Mouse (Mus musculus): ENCODE data around the gene Shprh. TPM values are rescaled to one million over a fixed set of nuclear protein-coding genes. Genes with fewer than 3 reads are reported as not detected.

Gene Shprh
- polyA plus RNA-seq (2015; fragmentation: Nextera tagmentation; extraction: Ambion mirVana), result 10.7 and 11.0 TPM in 2 replicates

DNA sequence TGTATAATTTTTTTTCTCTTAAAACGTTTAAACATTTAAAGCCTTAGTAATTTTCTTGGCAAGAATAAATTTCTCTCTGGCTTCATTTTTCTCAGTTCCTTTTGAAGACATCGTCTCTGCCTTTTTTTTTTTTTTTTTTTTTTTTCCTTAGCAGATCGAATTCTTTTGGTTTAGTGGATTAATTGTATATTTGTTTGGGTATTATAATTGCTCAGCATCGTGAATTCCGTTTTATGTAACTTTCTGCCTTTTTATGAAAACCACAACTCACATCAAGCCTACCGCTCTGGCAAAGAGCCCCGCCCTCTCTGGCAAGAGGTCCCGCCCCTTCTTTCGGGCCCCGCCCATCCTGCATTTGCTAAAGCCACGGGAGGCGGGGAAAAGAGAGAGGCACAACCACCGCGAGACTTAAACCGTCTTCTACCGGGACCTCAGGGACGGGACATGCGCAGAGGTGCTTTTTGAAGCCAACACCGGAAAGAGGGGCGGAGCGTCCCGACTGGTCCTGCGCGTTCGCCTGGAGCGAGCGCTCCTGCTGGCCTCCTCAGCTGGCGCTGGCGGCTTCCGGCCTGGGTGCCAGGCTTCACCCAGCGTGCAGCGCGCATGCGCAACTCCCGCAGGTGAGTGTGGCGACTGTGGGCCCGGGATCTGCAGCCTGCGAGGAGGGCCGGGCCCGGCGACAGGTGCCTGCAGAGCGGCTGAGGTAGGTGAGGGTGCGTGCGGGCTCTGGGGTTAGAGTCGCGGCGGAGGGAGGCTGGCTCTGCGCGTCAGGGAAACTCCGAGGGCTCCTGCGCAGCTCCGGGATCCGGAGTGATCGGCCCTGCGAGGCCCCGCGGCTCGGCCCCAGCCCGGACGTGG, at the start of gene Shprh:
Shprh (plus strand) TSS at position 544 of the 858 bp plus-strand sequence.
- H3K36me3 ChIP-seq (ENCODE audit: insufficient read depth, low read length), result peaks cover 11% of the 10 kb centered on the region; the same call in 1 of the 2 replicates
- peak within 1 kb of the TSS; percentile 85 for H3K9ac ChIP-seq (ENCODE audit: low read depth, low read length)
- 2% methylated on average over 60 of the region's 60 CpGs for WGBS
- ATAC-seq (replicated peaks; ENCODE audit: low FRiP score, low read depth) (peak; percentile 100), DNase-seq (ENCODE audit: low spot score) (peak; percentile 100)
- no peaks in the 10 kb centered on the region for H3K27me3 ChIP-seq (ENCODE audit: insufficient read depth, low read length)
- peak within 1 kb of the TSS; percentile 79 for H3K27ac ChIP-seq
- peak within 1 kb of the TSS; percentile 65 for H3K4me2 ChIP-seq (ENCODE audit: low read length)
- H3K4me3 ChIP-seq (replicated peaks; ENCODE audit: low read depth, low read length), result peak within 1 kb of the TSS; percentile 73
- no peaks in the 10 kb centered on the region for H3K9me3 ChIP-seq (replicated peaks; ENCODE audit: low read length)
- TF ChIP-seq CTCF (IDR thresholded peaks at IDR 0.05; ENCODE audit: low read depth), result peak; percentile 51
- H3K4me1 ChIP-seq (replicated peaks; ENCODE audit: insufficient read depth, low read length), result peaks cover 11% of the 10 kb centered on the region; the same call in 1 of the 2 replicates

DNA sequence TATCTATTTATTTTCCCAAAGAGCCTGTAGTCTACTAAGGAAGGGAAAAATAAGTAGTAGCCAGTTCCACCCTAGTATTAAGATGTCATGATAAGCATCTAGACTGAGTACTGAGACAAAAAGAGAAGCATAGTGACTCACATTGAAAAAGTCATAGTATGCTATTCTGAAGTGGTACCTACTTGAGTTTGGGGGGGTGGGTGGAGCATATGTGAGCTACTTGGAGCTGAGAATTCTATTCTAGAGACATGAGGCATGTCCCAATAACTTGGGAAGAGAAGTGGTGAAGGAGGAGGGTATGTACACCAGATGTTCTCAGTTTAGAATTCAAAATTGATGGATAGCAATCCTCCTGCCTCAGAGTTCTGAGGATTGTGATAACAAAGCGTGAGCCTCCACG, 27.4 kb upstream of the Shprh start:
- H3K9ac ChIP-seq (ENCODE audit: low read depth, low read length), result no peak overlapping the region
- no peak overlapping the region for H3K4me3 ChIP-seq (replicated peaks; ENCODE audit: low read depth, low read length)
- no peaks in the 10 kb centered on the region for H3K9me3 ChIP-seq (replicated peaks; ENCODE audit: low read length)
- H3K4me2 ChIP-seq (ENCODE audit: low read length), result no peak overlapping the region
- no peak overlapping the region for H3K27ac ChIP-seq
- H3K36me3 ChIP-seq (ENCODE audit: insufficient read depth, low read length), result no peaks in the 10 kb centered on the region
- ATAC-seq (replicated peaks; ENCODE audit: low FRiP score, low read depth) (no peak), DNase-seq (ENCODE audit: low spot score) (no peak)
- no peak for TF ChIP-seq CTCF (IDR thresholded peaks at IDR 0.05; ENCODE audit: low read depth)
- WGBS, result 87% methylated on average over 2 of the region's 2 CpGs
- H3K4me1 ChIP-seq (replicated peaks; ENCODE audit: insufficient read depth, low read length), result no peaks in the 10 kb centered on the region
- no peaks in the 10 kb centered on the region for H3K27me3 ChIP-seq (ENCODE audit: insufficient read depth, low read length)

DNA sequence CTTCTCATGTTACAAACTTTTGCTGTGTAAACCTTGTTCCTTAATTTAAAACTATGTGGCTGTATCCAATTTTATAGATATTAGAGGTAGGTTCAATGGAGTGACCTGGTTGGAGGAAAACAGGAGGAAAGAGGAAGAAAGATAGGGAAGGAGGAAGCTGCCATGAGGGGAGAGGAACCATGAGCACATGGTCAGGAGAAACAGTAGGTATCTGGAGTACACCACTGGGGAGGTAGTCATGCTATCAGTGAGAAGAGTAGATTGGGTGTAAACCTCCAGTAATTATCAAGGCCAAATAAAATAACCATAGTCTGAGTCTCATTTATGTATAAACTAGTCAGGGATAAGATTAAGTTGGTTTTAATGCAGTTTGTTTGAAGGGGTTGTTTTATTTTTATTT, 3.6 kb upstream of the Shprh start:
- ATAC-seq (replicated peaks; ENCODE audit: low FRiP score, low read depth) (no peak), DNase-seq (ENCODE audit: low spot score) (no peak)
- no peak overlapping the region for H3K9ac ChIP-seq (ENCODE audit: low read depth, low read length)
- H3K4me2 ChIP-seq (ENCODE audit: low read length), result no peak overlapping the region
- no peak for TF ChIP-seq CTCF (IDR thresholded peaks at IDR 0.05; ENCODE audit: low read depth)
- H3K36me3 ChIP-seq (ENCODE audit: insufficient read depth, low read length), result no peaks in the 10 kb centered on the region
- no peaks in the 10 kb centered on the region for H3K9me3 ChIP-seq (replicated peaks; ENCODE audit: low read length)
- H3K27me3 ChIP-seq (ENCODE audit: insufficient read depth, low read length), result no peaks in the 10 kb centered on the region
- H3K4me3 ChIP-seq (replicated peaks; ENCODE audit: low read depth, low read length), result no peak overlapping the region
- H3K4me1 ChIP-seq (replicated peaks; ENCODE audit: insufficient read depth, low read length), result peaks cover 7% of the 10 kb centered on the region; the same call in 1 of the 2 replicates
- no peak overlapping the region for H3K27ac ChIP-seq

DNA sequence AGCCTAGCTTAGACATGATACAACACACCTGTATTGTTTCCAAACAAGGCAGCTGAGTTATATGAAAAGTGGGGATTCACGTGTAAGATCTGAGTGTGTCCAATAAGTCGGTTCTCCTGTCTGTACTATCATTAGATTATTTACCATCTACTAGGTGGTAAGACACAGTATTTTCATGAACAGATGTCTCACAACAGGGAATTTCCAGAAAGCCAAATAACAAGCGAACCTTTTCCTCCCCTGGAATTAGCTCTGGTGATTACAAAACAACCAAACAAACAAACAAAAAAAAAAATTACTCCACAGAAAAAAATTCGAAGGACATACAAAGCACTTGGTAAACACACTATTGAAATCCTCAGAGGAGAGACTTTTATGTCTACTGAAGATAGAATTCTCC, 781 bp upstream of the Shprh start:
- H3K36me3 ChIP-seq (ENCODE audit: insufficient read depth, low read length), result peaks cover 11% of the 10 kb centered on the region; the same call in 1 of the 2 replicates
- 77% methylated on average over 4 of the region's 4 CpGs for WGBS
- no peak overlapping the region for H3K4me2 ChIP-seq (ENCODE audit: low read length)
- peaks cover 11% of the 10 kb centered on the region; the same call in 1 of the 2 replicates for H3K4me1 ChIP-seq (replicated peaks; ENCODE audit: insufficient read depth, low read length)
- DNase-seq (ENCODE audit: low spot score) (no peak), ATAC-seq (replicated peaks; ENCODE audit: low FRiP score, low read depth) (no peak)
- H3K9ac ChIP-seq (ENCODE audit: low read depth, low read length), result no peak overlapping the region
- H3K4me3 ChIP-seq (replicated peaks; ENCODE audit: low read depth, low read length), result no peak overlapping the region
- H3K9me3 ChIP-seq (replicated peaks; ENCODE audit: low read length), result no peaks in the 10 kb centered on the region
- TF ChIP-seq CTCF (IDR thresholded peaks at IDR 0.05; ENCODE audit: low read depth), result no peak
- H3K27me3 ChIP-seq (ENCODE audit: insufficient read depth, low read length), result no peaks in the 10 kb centered on the region
- no peak overlapping the region for H3K27ac ChIP-seq

DNA sequence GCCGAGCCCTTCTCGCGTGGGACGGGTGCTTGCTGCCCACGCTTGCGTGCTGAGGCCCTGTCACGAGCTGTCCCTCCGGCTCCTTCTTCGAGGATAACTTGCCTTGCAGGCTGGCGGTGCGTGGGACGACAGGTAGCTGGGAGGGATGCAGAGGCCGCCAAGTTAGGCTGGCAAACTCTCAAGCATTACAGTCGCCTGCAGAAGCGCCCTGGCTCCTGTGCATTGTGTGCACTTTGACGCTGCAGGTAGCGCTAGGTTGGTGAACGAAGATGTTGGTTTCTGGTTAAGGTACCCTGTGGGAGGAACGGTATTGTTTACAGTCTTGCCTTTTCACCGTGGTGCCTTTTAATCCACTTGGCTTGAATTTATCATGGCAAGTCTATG, 507 bp downstream of the Shprh start:
- Histone ChIP-seq H3K27me3 (ENCODE audit: insufficient read depth, low read length) (no peaks in the 10 kb centered on the region), H3K9me3 (replicated peaks; ENCODE audit: low read length) (no peaks in the 10 kb centered on the region), H3K4me2 (ENCODE audit: low read length) (peak overlapping the region; percentile 65), H3K4me1 (replicated peaks; ENCODE audit: insufficient read depth, low read length) (peaks cover 11% of the 10 kb centered on the region; the same call in 1 of the 2 replicates), H3K4me3 (replicated peaks; ENCODE audit: low read depth, low read length) (peak overlapping the region; percentile 73), H3K27ac (peak overlapping the region; percentile 79), H3K9ac (ENCODE audit: low read depth, low read length) (peak overlapping the region; percentile 85), H3K36me3 (ENCODE audit: insufficient read depth, low read length) (peaks cover 14% of the 10 kb centered on the region; the same call in 1 of the 2 replicates)
- ATAC-seq (replicated peaks; ENCODE audit: low FRiP score, low read depth), result no peak
- TF ChIP-seq CTCF (IDR thresholded peaks at IDR 0.05; ENCODE audit: low read depth), result no peak
- no peak for DNase-seq (ENCODE audit: low spot score)
- WGBS, result under 1% methylated on average over 20 of the region's 20 CpGs

DNA sequence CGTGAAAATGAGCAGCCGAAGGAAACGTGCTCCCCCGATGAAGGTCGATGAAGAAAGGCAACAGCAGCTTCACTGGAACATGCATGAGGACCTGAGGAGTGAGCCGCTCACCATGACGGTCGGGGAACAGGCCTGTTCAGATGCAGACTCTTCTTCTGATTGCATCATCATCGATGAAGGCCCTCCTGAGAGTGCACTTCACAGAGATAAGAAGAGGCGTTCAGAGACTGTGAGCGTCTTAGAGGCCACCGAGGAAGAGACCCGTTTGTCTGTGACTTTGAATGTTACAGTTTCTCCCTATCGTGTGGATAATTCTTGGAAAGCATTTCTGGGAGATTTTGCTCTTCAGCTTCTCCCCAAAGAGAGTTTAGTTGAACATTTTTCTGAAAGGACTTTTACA, 2.4 kb downstream of the Shprh start:
- H3K27ac ChIP-seq, result no peak overlapping the region
- no peak overlapping the region for H3K9ac ChIP-seq (ENCODE audit: low read depth, low read length)
- H3K9me3 ChIP-seq (replicated peaks; ENCODE audit: low read length), result no peaks in the 10 kb centered on the region
- H3K4me3 ChIP-seq (replicated peaks; ENCODE audit: low read depth, low read length), result no peak overlapping the region
- WGBS, result 95% methylated on average over 14 of the region's 14 CpGs
- no peak for DNase-seq (ENCODE audit: low spot score)
- ATAC-seq (replicated peaks; ENCODE audit: low FRiP score, low read depth), result no peak
- peaks cover 11% of the 10 kb centered on the region; the same call in 1 of the 2 replicates for H3K4me1 ChIP-seq (replicated peaks; ENCODE audit: insufficient read depth, low read length)
- TF ChIP-seq CTCF (IDR thresholded peaks at IDR 0.05; ENCODE audit: low read depth), result no peak
- no peaks in the 10 kb centered on the region for H3K27me3 ChIP-seq (ENCODE audit: insufficient read depth, low read length)
- H3K4me2 ChIP-seq (ENCODE audit: low read length), result no peak overlapping the region
- H3K36me3 ChIP-seq (ENCODE audit: insufficient read depth, low read length), result peaks cover 22% of the 10 kb centered on the region
